Mouse (Mus musculus) ES-E14 (cell line): Measurements from ENCODE around the gene Phb.

Experiments
- HCFC1 ChIP-seq: IDR thresholded peaks from 2 replicates; pipeline ENCODE4 v1.6.1; 2012; ENCODE audit warnings: low read length, inconsistent platforms, borderline replicate concordance; ENCODE audit not compliant: insufficient read depth
- MAFK ChIP-seq: IDR thresholded peaks from 2 replicates; pipeline ENCODE4 v1.6.1; 2014; ENCODE audit warnings: mild to moderate bottlenecking, low read depth, low read length, inconsistent platforms; ENCODE audit not compliant: insufficient read depth
- ZC3H11A ChIP-seq: IDR thresholded peaks from 2 replicates; pipeline ENCODE4 v1.6.1; 2012; ENCODE audit warnings: low read depth, mild to moderate bottlenecking, inconsistent platforms, low read length, borderline replicate concordance

DNA sequence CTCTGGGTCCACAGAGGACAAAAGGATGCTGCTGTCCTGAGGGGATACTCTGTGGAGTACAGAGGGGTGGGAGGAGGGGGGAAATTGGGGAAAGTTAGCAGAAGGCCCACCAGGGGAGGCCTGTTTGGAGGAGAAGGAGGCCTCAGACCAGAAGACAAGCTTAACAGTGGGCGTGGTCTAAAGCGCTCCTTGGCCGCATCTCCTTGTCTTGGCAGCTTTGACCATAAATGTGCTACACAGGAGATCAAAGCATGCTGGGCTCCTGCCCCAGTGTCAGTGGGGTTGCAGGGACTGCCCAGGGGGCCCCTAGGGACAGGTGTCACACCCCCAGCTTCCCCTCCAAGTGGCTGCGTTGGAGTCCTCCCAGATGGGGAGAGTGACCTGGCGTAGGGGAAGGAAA is 22.9 kb upstream of the Phb start:
- TF ChIP-seq HCFC1: no peak
- no peak for TF ChIP-seq MAFK
- TF ChIP-seq ZC3H11A: no peak
